Mouse (Mus musculus): Measurements from ENCODE around the gene Clstn3.

DNA sequence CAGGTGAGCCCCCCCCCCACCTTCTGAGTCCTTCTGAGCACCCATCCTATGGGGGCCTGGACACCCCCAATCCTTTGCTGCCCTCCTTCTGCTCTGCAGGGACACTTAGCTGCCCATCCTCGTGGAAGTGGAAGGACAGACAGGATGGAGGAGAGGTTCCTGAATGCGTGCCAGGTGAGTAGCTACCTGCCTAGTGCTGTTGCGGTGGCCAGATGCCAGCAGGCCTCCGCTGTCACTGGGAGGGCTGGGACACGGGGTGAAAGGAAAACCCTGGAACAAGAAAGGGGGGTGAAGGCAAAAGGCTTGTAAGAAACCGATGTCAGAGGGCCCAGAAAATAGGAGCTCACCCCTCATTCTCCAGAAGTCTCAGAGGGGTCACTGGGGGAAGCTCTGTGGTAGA is 42.4 kb upstream of the Clstn3 start:
- TF ChIP-seq CTCF (IDR thresholded peaks at IDR 0.05; ENCODE audit: low read depth) = no peak
- TF ChIP-seq EP300 (IDR thresholded peaks at IDR 0.05; ENCODE audit: low read depth) = no peak

Measured in liver, postnatal 0 days (tissue).